Mouse (Mus musculus): Measurements from ENCODE around the gene Zkscan16. TPM values are rescaled to one million over a fixed set of nuclear protein-coding genes. Genes with fewer than 3 reads are reported as not detected.
A peak's percentile ranks its signal among the peaks of the same experiment; 100 is the strongest.

Gene Zkscan16
- total and polyA plus RNA-seq, 2 experiments from 2014 or later, result 1.5 to 5.6 TPM

GRCm38 (mm10) chr4:58997081-58997480 is 53.7 kb downstream of the Zkscan16 start:
- H3K4me1 ChIP-seq (ENCODE audit: insufficient read depth), result no peaks in the 10 kb centered on the region
- no peaks in the 10 kb centered on the region for H3K36me3 ChIP-seq (ENCODE audit: insufficient read depth)
- H3K27ac ChIP-seq (ENCODE audit: low read depth, low read length), result no peak overlapping the region
- no peak for ATAC-seq
- no peak for DNase-seq
- no peak overlapping the region for H3K9ac ChIP-seq
- 85% methylated on average over 5 of the region's 5 CpGs for WGBS
- H3K27me3 ChIP-seq (ENCODE audit: insufficient read depth, low read length), result no peaks in the 10 kb centered on the region
- no peaks in the 10 kb centered on the region for H3K9me3 ChIP-seq (ENCODE audit: low read length)
- no peak overlapping the region for H3K4me2 ChIP-seq (ENCODE audit: low read depth)
- no peak for TF ChIP-seq CTCF (IDR thresholded peaks at IDR 0.05; ENCODE audit: low read depth)
- no peak overlapping the region for H3K4me3 ChIP-seq (ENCODE audit: low read depth, low read length)

GRCm38 (mm10) chr4:58998688-58999087 is 55.3 kb downstream of the Zkscan16 start:
- no peak overlapping the region for H3K4me3 ChIP-seq (ENCODE audit: low read depth, low read length)
- 0 out of 2 replicates have a peak, but pooled peaks cover under 1% of the 10 kb centered on the region for H3K4me1 ChIP-seq (ENCODE audit: insufficient read depth)
- H3K36me3 ChIP-seq (ENCODE audit: insufficient read depth), result no peaks in the 10 kb centered on the region
- no peak overlapping the region for H3K4me2 ChIP-seq (ENCODE audit: low read depth)
- no peak overlapping the region for H3K9ac ChIP-seq
- 70% methylated on average over 1 of the region's 1 CpGs for WGBS
- H3K27me3 ChIP-seq (ENCODE audit: insufficient read depth, low read length), result no peaks in the 10 kb centered on the region
- H3K27ac ChIP-seq (ENCODE audit: low read depth, low read length), result no peak overlapping the region
- no peaks in the 10 kb centered on the region for H3K9me3 ChIP-seq (ENCODE audit: low read length)
- ATAC-seq (no peak), DNase-seq (no peak)
- TF ChIP-seq CTCF (IDR thresholded peaks at IDR 0.05; ENCODE audit: low read depth), result no peak

GRCm38 (mm10) chr4:58999686-59000085 is 56.3 kb downstream of the Zkscan16 start:
- H3K27me3 ChIP-seq (ENCODE audit: insufficient read depth, low read length), result no peaks in the 10 kb centered on the region
- H3K27ac ChIP-seq (ENCODE audit: low read depth, low read length), result no peak overlapping the region
- DNase-seq (peak; percentile 86), ATAC-seq (no peak)
- no peak overlapping the region for H3K4me3 ChIP-seq (ENCODE audit: low read depth, low read length)
- no peaks in the 10 kb centered on the region for H3K36me3 ChIP-seq (ENCODE audit: insufficient read depth)
- 6% methylated on average over 2 of the region's 2 CpGs for WGBS
- no peak overlapping the region for H3K9ac ChIP-seq
- H3K4me2 ChIP-seq (ENCODE audit: low read depth), result no peak overlapping the region
- TF ChIP-seq CTCF (IDR thresholded peaks at IDR 0.05; ENCODE audit: low read depth), result peak; percentile 90
- no peaks in the 10 kb centered on the region for H3K9me3 ChIP-seq (ENCODE audit: low read length)
- peaks cover 8% of the 10 kb centered on the region; the same call in 1 of the 2 replicates for H3K4me1 ChIP-seq (ENCODE audit: insufficient read depth)

GRCm38 (mm10) chr4:59000614-59001013 is 57.2 kb downstream of the Zkscan16 start:
- no peaks in the 10 kb centered on the region for H3K9me3 ChIP-seq (ENCODE audit: low read length)

GRCm38 (mm10) chr4:59002948-59003805 is 59.7 kb downstream of the Zkscan16 start, which contains the start of gene Gm20503:
Gene Gm20503 (plus strand): TSS chr4:59003210.
- peak; percentile 96 for DNase-seq
- no peaks in the 10 kb centered on the region for H3K27me3 ChIP-seq (ENCODE audit: insufficient read depth, low read length)
- H3K4me2 ChIP-seq (ENCODE audit: low read depth), result peak within 1 kb of the TSS; percentile 93
- 2% methylated on average over 83 of the region's 89 CpGs for WGBS
- peak within 1 kb of the TSS; percentile 76 for H3K9ac ChIP-seq
- H3K36me3 ChIP-seq (ENCODE audit: insufficient read depth), result no peaks in the 10 kb centered on the region
- TF ChIP-seq CTCF (IDR thresholded peaks at IDR 0.05; ENCODE audit: low read depth), result no peak
- peak; percentile 99 for ATAC-seq
- H3K27ac ChIP-seq (ENCODE audit: low read depth, low read length), result peak within 1 kb of the TSS; percentile 80
- no peaks in the 10 kb centered on the region for H3K9me3 ChIP-seq (ENCODE audit: low read length)
- peak within 1 kb of the TSS; percentile 72 for H3K4me3 ChIP-seq (ENCODE audit: low read depth, low read length)
- H3K4me1 ChIP-seq (ENCODE audit: insufficient read depth), result peaks cover 8% of the 10 kb centered on the region; the same call in 1 of the 2 replicates

More at GRCm38 (mm10) chr4:59000614-59001013, 57.2 kb downstream of the Zkscan16 start:
- peak; percentile 43 for TF ChIP-seq CTCF (IDR thresholded peaks at IDR 0.05; ENCODE audit: low read depth)
- Histone ChIP-seq H3K4me2 (ENCODE audit: low read depth) (no peak overlapping the region), H3K36me3 (ENCODE audit: insufficient read depth) (no peaks in the 10 kb centered on the region), H3K9ac (no peak overlapping the region), H3K27me3 (ENCODE audit: insufficient read depth, low read length) (no peaks in the 10 kb centered on the region), H3K4me3 (ENCODE audit: low read depth, low read length) (no peak overlapping the region), H3K27ac (ENCODE audit: low read depth, low read length) (no peak overlapping the region), H3K4me1 (ENCODE audit: insufficient read depth) (peaks cover 8% of the 10 kb centered on the region; the same call in 1 of the 2 replicates)
- 2% methylated on average over 2 of the region's 2 CpGs for WGBS
- ATAC-seq, result no peak
- no peak for DNase-seq

- DNase-seq (no peak), ATAC-seq (no peak)
- WGBS, result 35% methylated on average over 7 of the region's 7 CpGs
- Histone ChIP-seq H3K4me1 (ENCODE audit: insufficient read depth) (peaks cover 8% of the 10 kb centered on the region; the same call in 1 of the 2 replicates), H3K9me3 (ENCODE audit: low read length) (no peaks in the 10 kb centered on the region), H3K27me3 (ENCODE audit: insufficient read depth, low read length) (no peaks in the 10 kb centered on the region), H3K4me3 (ENCODE audit: low read depth, low read length) (peak overlapping the region; percentile 72), H3K36me3 (ENCODE audit: insufficient read depth) (no peaks in the 10 kb centered on the region), H3K9ac (peak overlapping the region; percentile 76), H3K4me2 (ENCODE audit: low read depth) (peak overlapping the region; percentile 93), H3K27ac (ENCODE audit: low read depth, low read length) (no peak overlapping the region; the same call in 1 of the 2 replicates)
- TF ChIP-seq CTCF (IDR thresholded peaks at IDR 0.05; ENCODE audit: low read depth), result no peak
Measured at GRCm38 (mm10) chr4:59003806-59004200, 60.4 kb downstream of the Zkscan16 start.

GRCm38 (mm10) chr4:59006211-59006610 is 62.8 kb downstream of the Zkscan16 start:
- no peak for ATAC-seq
- no peaks in the 10 kb centered on the region for H3K36me3 ChIP-seq (ENCODE audit: insufficient read depth)
- no peak overlapping the region for H3K4me2 ChIP-seq (ENCODE audit: low read depth)
- no peak overlapping the region for H3K4me3 ChIP-seq (ENCODE audit: low read depth, low read length)
- H3K9me3 ChIP-seq (ENCODE audit: low read length), result no peaks in the 10 kb centered on the region
- no peak for TF ChIP-seq CTCF (IDR thresholded peaks at IDR 0.05; ENCODE audit: low read depth)
- H3K27me3 ChIP-seq (ENCODE audit: insufficient read depth, low read length), result no peaks in the 10 kb centered on the region
- peaks cover 8% of the 10 kb centered on the region; the same call in 1 of the 2 replicates for H3K4me1 ChIP-seq (ENCODE audit: insufficient read depth)
- no peak for DNase-seq
- H3K9ac ChIP-seq, result no peak overlapping the region
- no peak overlapping the region for H3K27ac ChIP-seq (ENCODE audit: low read depth, low read length)
- 77% methylated on average over 8 of the region's 8 CpGs for WGBS

All from forebrain, postnatal 0 days (tissue).